Mouse (Mus musculus): ENCODE data around the gene Leng1. TPM values are rescaled to one million over a fixed set of nuclear protein-coding genes. Genes with fewer than 3 reads are reported as not detected.
"Not testable (repeated sequence)": the region's sequence is repeated elsewhere in the genome, so short reads cannot be mapped to it uniquely, and the experiment has no call there.

Gene Leng1
- polyA plus RNA-seq (2015; fragmentation: Nextera tagmentation; extraction: Ambion mirVana) = 20.3 and 21.8 TPM in 2 replicates

GRCm38 (mm10) chr7:3665215-3666114, at the start of gene Leng1:
Gene Leng1 (minus strand): TSS chr7:3665840.
- H3K4me3 ChIP-seq = peak within 1 kb of the TSS; percentile 73
- peaks cover 26% of the 10 kb centered on the region for H3K36me3 ChIP-seq
- peak within 1 kb of the TSS; percentile 76 for H3K4me2 ChIP-seq
- H3K27me3 ChIP-seq = no peaks in the 10 kb centered on the region
- H3K9ac ChIP-seq = peak within 1 kb of the TSS; percentile 87
- peaks cover 28% of the 10 kb centered on the region for H3K4me1 ChIP-seq
- no peaks in the 10 kb centered on the region for H3K9me3 ChIP-seq
- 3% methylated on average over 45 of the region's 45 CpGs for WGBS
- peak; percentile 97 for ATAC-seq (ENCODE audit: insufficient number of reproducible peaks, low FRiP score, low TSS enrichment, low read depth)
- peak within 1 kb of the TSS; percentile 94 for H3K27ac ChIP-seq

GRCm38 (mm10) chr7:3715249-3715648, 49.6 kb upstream of the Leng1 start:
- no peak overlapping the region for H3K27ac ChIP-seq
- no peaks in the 10 kb centered on the region for H3K9me3 ChIP-seq
- no peak for ATAC-seq (ENCODE audit: insufficient number of reproducible peaks, low FRiP score, low TSS enrichment, low read depth)
- no peak overlapping the region for H3K4me3 ChIP-seq
- H3K9ac ChIP-seq = no peak overlapping the region
- no peaks in the 10 kb centered on the region for H3K36me3 ChIP-seq
- H3K4me2 ChIP-seq = no peak overlapping the region
- WGBS = 19% methylated on average over 1 of the region's 1 CpGs
- no peaks in the 10 kb centered on the region for H3K4me1 ChIP-seq
- H3K27me3 ChIP-seq = no peaks in the 10 kb centered on the region

- H3K36me3 ChIP-seq = no peaks in the 10 kb centered on the region
- H3K4me1 ChIP-seq = no peaks in the 10 kb centered on the region
- H3K9ac ChIP-seq = peak overlapping the region; percentile 20; the same call in 1 of the 2 replicates
- no peaks in the 10 kb centered on the region for H3K27me3 ChIP-seq
- H3K9me3 ChIP-seq = no peaks in the 10 kb centered on the region
- 32% methylated on average over 5 of the region's 5 CpGs for WGBS
- no peak overlapping the region for H3K27ac ChIP-seq
- ATAC-seq (ENCODE audit: insufficient number of reproducible peaks, low FRiP score, low TSS enrichment, low read depth) = no peak
- no peak overlapping the region for H3K4me2 ChIP-seq
- no peak overlapping the region for H3K4me3 ChIP-seq
These were observed 46.8 kb upstream of the Leng1 start for GRCm38 (mm10) chr7:3712264-3712942.

- H3K27ac ChIP-seq = no peak overlapping the region
- H3K27me3 ChIP-seq = no peaks in the 10 kb centered on the region
- H3K9ac ChIP-seq = no peak overlapping the region
- H3K36me3 ChIP-seq = peaks cover 15% of the 10 kb centered on the region
- ATAC-seq (ENCODE audit: insufficient number of reproducible peaks, low FRiP score, low TSS enrichment, low read depth) = no peak
- WGBS = 82% methylated on average over 1 of the region's 1 CpGs
- H3K4me2 ChIP-seq = no peak overlapping the region
- H3K9me3 ChIP-seq = no peaks in the 10 kb centered on the region
- H3K4me3 ChIP-seq = no peak overlapping the region
- H3K4me1 ChIP-seq = peaks cover 13% of the 10 kb centered on the region
These were observed 43.4 kb upstream of the Leng1 start for GRCm38 (mm10) chr7:3709000-3709399.

GRCm38 (mm10) chr7:3708447-3708980, 42.9 kb upstream of the Leng1 start:
- not testable (repeated sequence) for H3K27me3 ChIP-seq; ATAC-seq (ENCODE audit: insufficient number of reproducible peaks, low FRiP score, low TSS enrichment, low read depth); H3K9ac ChIP-seq; H3K9me3 ChIP-seq; H3K27ac ChIP-seq; H3K4me3 ChIP-seq; H3K4me2 ChIP-seq
- peaks cover 13% of the 10 kb centered on the region for H3K4me1 ChIP-seq
- WGBS = 35% methylated on average over 5 of the region's 5 CpGs
- H3K36me3 ChIP-seq = peaks cover 15% of the 10 kb centered on the region

GRCm38 (mm10) chr7:3707568-3708413, 42.2 kb upstream of the Leng1 start:
- no peaks in the 10 kb centered on the region for H3K9me3 ChIP-seq
- no peak overlapping the region for H3K4me3 ChIP-seq
- H3K4me1 ChIP-seq = peaks cover 13% of the 10 kb centered on the region
- no peak overlapping the region; the same call in 1 of the 2 replicates for H3K27ac ChIP-seq
- no peak for ATAC-seq (ENCODE audit: insufficient number of reproducible peaks, low FRiP score, low TSS enrichment, low read depth)
- H3K36me3 ChIP-seq = peaks cover 15% of the 10 kb centered on the region
- no peak overlapping the region for H3K4me2 ChIP-seq
- H3K27me3 ChIP-seq = no peaks in the 10 kb centered on the region
- no peak overlapping the region for H3K9ac ChIP-seq
- 33% methylated on average over 7 of the region's 7 CpGs for WGBS

- 0 out of 2 replicates have a peak overlapping the region, but pooled peaks have one; percentile 65 for H3K4me3 ChIP-seq
- no peak for ATAC-seq (ENCODE audit: insufficient number of reproducible peaks, low FRiP score, low TSS enrichment, low read depth)
- no peak overlapping the region for H3K4me2 ChIP-seq
- peaks cover 15% of the 10 kb centered on the region for H3K36me3 ChIP-seq
- H3K4me1 ChIP-seq = peaks cover 13% of the 10 kb centered on the region
- no peak overlapping the region for H3K9ac ChIP-seq
- H3K27ac ChIP-seq = 0 out of 2 replicates have a peak overlapping the region, but pooled peaks have one; percentile 43
- no peaks in the 10 kb centered on the region for H3K9me3 ChIP-seq
- H3K27me3 ChIP-seq = no peaks in the 10 kb centered on the region
- 59% methylated on average over 4 of the region's 4 CpGs for WGBS
These were observed 41.4 kb upstream of the Leng1 start for GRCm38 (mm10) chr7:3707027-3707426.

- Histone ChIP-seq H3K4me1 (peaks cover 13% of the 10 kb centered on the region), H3K9me3 (no peaks in the 10 kb centered on the region), H3K36me3 (peaks cover 18% of the 10 kb centered on the region), H3K27me3 (no peaks in the 10 kb centered on the region), H3K27ac (0 out of 2 replicates have a peak overlapping the region, but pooled peaks have one; percentile 43), H3K9ac (0 out of 2 replicates have a peak overlapping the region, but pooled peaks have one; percentile 23), H3K4me3 (peak overlapping the region; percentile 65), H3K4me2 (peak overlapping the region; percentile 46)
- ATAC-seq (ENCODE audit: insufficient number of reproducible peaks, low FRiP score, low TSS enrichment, low read depth) = no peak
- WGBS = 64% methylated on average over 11 of the region's 11 CpGs
These were observed 40.8 kb upstream of the Leng1 start for GRCm38 (mm10) chr7:3706343-3706934.

- H3K4me2 ChIP-seq = peak overlapping the region; percentile 46
- peak overlapping the region; percentile 65 for H3K4me3 ChIP-seq
- no peak for ATAC-seq (ENCODE audit: insufficient number of reproducible peaks, low FRiP score, low TSS enrichment, low read depth)
- H3K9ac ChIP-seq = 0 out of 2 replicates have a peak overlapping the region, but pooled peaks have one; percentile 23
- H3K4me1 ChIP-seq = peaks cover 13% of the 10 kb centered on the region
- 33% methylated on average over 6 of the region's 6 CpGs for WGBS
- no peaks in the 10 kb centered on the region for H3K27me3 ChIP-seq
- H3K9me3 ChIP-seq = no peaks in the 10 kb centered on the region
- H3K27ac ChIP-seq = no peak overlapping the region
- H3K36me3 ChIP-seq = peaks cover 23% of the 10 kb centered on the region
These were observed 40.3 kb upstream of the Leng1 start for GRCm38 (mm10) chr7:3705911-3706310.

- H3K9me3 ChIP-seq; ATAC-seq (ENCODE audit: insufficient number of reproducible peaks, low FRiP score, low TSS enrichment, low read depth); H3K27me3 ChIP-seq: not testable (repeated sequence)
- 3% methylated on average over 7 of the region's 7 CpGs for WGBS
- H3K36me3 ChIP-seq = peaks cover 24% of the 10 kb centered on the region
- H3K4me1 ChIP-seq = peaks cover 13% of the 10 kb centered on the region
- peak overlapping the region; percentile 65 for H3K4me3 ChIP-seq
- peak overlapping the region; percentile 93 for H3K27ac ChIP-seq
- H3K4me2 ChIP-seq = peak overlapping the region; percentile 46
- peak overlapping the region; percentile 75 for H3K9ac ChIP-seq
These were observed 39.8 kb upstream of the Leng1 start for GRCm38 (mm10) chr7:3705461-3705860.

- Histone ChIP-seq H3K27ac (peak overlapping the region; percentile 93), H3K4me1 (peaks cover 13% of the 10 kb centered on the region), H3K9me3 (no peaks in the 10 kb centered on the region), H3K4me2 (peak overlapping the region; percentile 46), H3K4me3 (peak overlapping the region; percentile 65), H3K36me3 (peaks cover 34% of the 10 kb centered on the region), H3K27me3 (no peaks in the 10 kb centered on the region), H3K9ac (peak overlapping the region; percentile 75)
- ATAC-seq (ENCODE audit: insufficient number of reproducible peaks, low FRiP score, low TSS enrichment, low read depth) = no peak
- under 1% methylated on average over 20 of the region's 20 CpGs for WGBS
These were observed 38.8 kb upstream of the Leng1 start for GRCm38 (mm10) chr7:3704475-3704874.
